11 mouse cellular contexts compared by ENCODE assay signal in genomic region chrX:99369258-99369900, GRCm38 (mm10).
DNase-seq lines count a peak whose midpoint lies in the region; ATAC-seq and TF ChIP-seq lines count a peak whose summit lies in the region.
"Had no signal": no experiment of that assay in that cellular context is flagged by ENCODE, and none has a peak within 500 bp of the region (broad histone marks: within the 10 kb centered on the region; RNA-seq: fewer than 3 reads in every experiment).

No protein-coding gene starts in this region.

- no peak overlapping the region for H3K4me2 ChIP-seq in hindbrain, postnatal 0 days (ENCODE audit: low read depth, low read length)
- no peak overlapping the region for H3K4me2 ChIP-seq in hindbrain, embryonic 13.5 days
- H3K4me2 ChIP-seq: hindbrain, embryonic 14.5 days had no signal

- no peaks in the 10 kb centered on the region for H3K4me1 ChIP-seq in hindbrain, postnatal 0 days (ENCODE audit: insufficient read depth, low read length)
- no peaks in the 10 kb centered on the region for H3K4me1 ChIP-seq in hindbrain, embryonic 13.5 days (replicated peaks)

- intact Hi-C loops in gastrocnemius, adult 2 months (cut with DNase I), result no loop called here

- no peaks in the 10 kb centered on the region for H3K36me3 ChIP-seq in hindbrain, postnatal 0 days (ENCODE audit: insufficient read depth, low read length)
- H3K36me3 ChIP-seq in hindbrain, embryonic 13.5 days, result no peaks in the 10 kb centered on the region

- peak; percentile 57 for DNase-seq in hindbrain, postnatal 0 days (ENCODE audit: low spot score)
- DNase-seq in right cerebral cortex, postnatal 4 days, result peak; percentile 12
- DNase-seq in right cerebral cortex, postnatal 36 days (ENCODE audit: low spot score in 2 of 2), result no peak
- peak; percentile 85 for DNase-seq in gastrocnemius, adult 2 months
- peak; percentile 36 for DNase-seq in retina, postnatal 1 day
- DNase-seq in spleen, postnatal 14 days (ENCODE audit: low spot score in 2 of 2), result no peak

- ATAC-seq in hindbrain, postnatal 0 days, result peak; percentile 83
- ATAC-seq in hindbrain, embryonic 13.5 days (ENCODE audit: low FRiP score), result no peak
- no peak for ATAC-seq in granulocyte monocyte progenitor cell, adult 5-6 weeks (replicated peaks; ENCODE audit: poor library complexity, severe bottlenecking)

- H3K9ac ChIP-seq in hindbrain, postnatal 0 days (replicated peaks; ENCODE audit: low read length), result no peak overlapping the region
- no peak overlapping the region for H3K9ac ChIP-seq in hindbrain, embryonic 13.5 days
- H3K9ac ChIP-seq: hindbrain, embryonic 14.5 days; liver, embryonic 14.5 days had no signal

- WGBS in hindbrain, postnatal 0 days, result 67% methylated on average over 6 of the region's 6 CpGs
- 75% methylated on average over 6 of the region's 6 CpGs for WGBS in hindbrain, embryonic 13.5 days

- H3K4me3 ChIP-seq in hindbrain, postnatal 0 days (ENCODE audit: low read length), result no peak overlapping the region
- H3K4me3 ChIP-seq in hindbrain, embryonic 13.5 days, result no peak overlapping the region
- H3K4me3 ChIP-seq in gastrocnemius, adult 2 months, result no peak overlapping the region

- peak overlapping the region; percentile 36 for H3K27ac ChIP-seq in hindbrain, postnatal 0 days
- H3K27ac ChIP-seq in hindbrain, embryonic 13.5 days, result no peak overlapping the region
- H3K27ac ChIP-seq in gastrocnemius, adult 2 months, result no peak overlapping the region
- H3K27ac ChIP-seq: hindbrain, embryonic 14.5 days; liver, embryonic 14.5 days had no signal

- no peak for TF ChIP-seq CTCF in hindbrain, postnatal 0 days (IDR thresholded peaks at IDR 0.05; ENCODE audit: low read depth)
- no peak for TF ChIP-seq CTCF in gastrocnemius, adult 2 months (IDR thresholded peaks at IDR 0.05)

- H3K9me3 ChIP-seq in hindbrain, postnatal 0 days (ENCODE audit: low read length), result no peaks in the 10 kb centered on the region
- H3K9me3 ChIP-seq in hindbrain, embryonic 13.5 days, result no peaks in the 10 kb centered on the region

- H3K27me3 ChIP-seq in hindbrain, postnatal 0 days (ENCODE audit: insufficient read depth, low read length), result peaks cover 5% of the 10 kb centered on the region; the same call in 1 of the 2 replicates
- peaks cover 68% of the 10 kb centered on the region for H3K27me3 ChIP-seq in hindbrain, embryonic 13.5 days
- H3K27me3 ChIP-seq: CH12.LX had no signal

Comparison
In these comparisons a context has a peak if more than half of its experiments do, and no peak if none do; other contexts are left out.
1. DNase-seq: peak in hindbrain, postnatal 0 days (single experiment), right cerebral cortex, postnatal 4 days (single experiment), gastrocnemius, adult 2 months (single experiment) and retina, postnatal 1 day (single experiment); none in right cerebral cortex, postnatal 36 days (0 of 2) and spleen, postnatal 14 days (0 of 2).